Mouse (Mus musculus) limb, embryonic 13.5 days (tissue): ENCODE measurements around the gene Nr1h2. TPM values are rescaled to one million over a fixed set of nuclear protein-coding genes. Genes with fewer than 3 reads are reported as not detected.

Source experiments
- ATAC-seq: fragments of 200-750 bp; cut with Nextera tagmentation; 2 replicates; pipeline ENCODE4 v1.8.0; 2017; ENCODE audit warnings: low read depth, moderate number of reproducible peaks, moderate TSS enrichment; ENCODE audit not compliant: low FRiP score
- H3K27ac ChIP-seq: fragments of 300-500 bp; sonication (generic); 2 replicates; pipeline ENCODE4 v1.5.1; 2015; ENCODE audit warnings: inconsistent platforms, mild to moderate bottlenecking, moderate library complexity
- H3K27me3 ChIP-seq: fragments of 300-500 bp; sonication (generic); 2 replicates; pipeline ENCODE4 v1.6.1; 2015; ENCODE audit warnings: mild to moderate bottlenecking, inconsistent platforms
- H3K36me3 ChIP-seq: fragments of 300-500 bp; sonication (generic); 2 replicates; pipeline ENCODE4 v1.6.1; 2015; ENCODE audit warnings: inconsistent platforms, mild to moderate bottlenecking, moderate library complexity
- H3K4me1 ChIP-seq: fragments of 300-500 bp; sonication (generic); 2 replicates; pipeline ENCODE4 v1.6.1; 2015; ENCODE audit warnings: inconsistent platforms
- H3K4me2 ChIP-seq: fragments of 300-500 bp; sonication (generic); replicated peaks from 2 replicates; pipeline ENCODE4 v1.6.1; 2015; ENCODE audit warnings: inconsistent platforms, mild to moderate bottlenecking, moderate library complexity
- H3K4me3 ChIP-seq: fragments of 300-500 bp; sonication (generic); 2 replicates; pipeline ENCODE4 v1.5.1; 2015; ENCODE audit warnings: moderate library complexity, mild to moderate bottlenecking, inconsistent platforms
- H3K9ac ChIP-seq: fragments of 300-500 bp; sonication (generic); 2 replicates; pipeline ENCODE4 v1.6.1; 2015; ENCODE audit warnings: mild to moderate bottlenecking, inconsistent platforms
- H3K9me3 ChIP-seq: fragments of 300-500 bp; sonication (generic); 2 replicates; pipeline ENCODE4 v1.6.1; 2016; ENCODE audit warnings: inconsistent platforms
- WGBS: fragments of 180-500 bp; shearing (Covaris S2); methylation state at CpG from one replicate; pipeline ENCODE4 v1.1.7; 2015; 5-methylcytosine and 5-hydroxymethylcytosine counted together
- polyA plus RNA-seq: library from polyadenylated mRNA; unstranded; fragments of >200 nt; fragmentation: Nextera tagmentation; extraction: Ambion mirVana; gene quantifications from 2 replicates; pipeline ENCODE4 v1.2.1, GENCODE M21; 2015

The Nr1h2 gene
- polyA plus RNA-seq, 1 experiment from 2014 or later, result 72.4 TPM

GRCm38 (mm10) chr7:44584265-44584804, 30.6 kb upstream of the Nr1h2 start:
- H3K27me3 ChIP-seq, result peaks cover 76% of the 10 kb centered on the region
- WGBS, result 78% methylated on average over 4 of the region's 4 CpGs
- H3K36me3 ChIP-seq, result no peaks in the 10 kb centered on the region

GRCm38 (mm10) chr7:44583146-44583545, 29.4 kb upstream of the Nr1h2 start:
- Histone ChIP-seq H3K27ac (no peak overlapping the region), H3K36me3 (no peaks in the 10 kb centered on the region), H3K9me3 (0 out of 2 replicates have a peak, but pooled peaks cover 4% of the 10 kb centered on the region), H3K4me2 (no peak overlapping the region), H3K9ac (no peak overlapping the region), H3K27me3 (peaks cover 65% of the 10 kb centered on the region), H3K4me3 (no peak overlapping the region), H3K4me1 (peaks cover 13% of the 10 kb centered on the region)
- 85% methylated on average over 1 of the region's 1 CpGs for WGBS
- no peak for ATAC-seq

More at GRCm38 (mm10) chr7:44584265-44584804, 30.6 kb upstream of the Nr1h2 start:
- ATAC-seq, result no peak
- Histone ChIP-seq H3K4me1 (peaks cover 24% of the 10 kb centered on the region), H3K4me2 (no peak overlapping the region), H3K9me3 (no peaks in the 10 kb centered on the region), H3K4me3 (no peak overlapping the region), H3K9ac (no peak overlapping the region), H3K27ac (no peak overlapping the region)

- no peak for ATAC-seq
- Histone ChIP-seq H3K9ac (no peak overlapping the region), H3K27ac (no peak overlapping the region), H3K4me3 (no peak overlapping the region), H3K9me3 (0 out of 2 replicates have a peak, but pooled peaks cover 4% of the 10 kb centered on the region), H3K27me3 (peaks cover 60% of the 10 kb centered on the region), H3K36me3 (no peaks in the 10 kb centered on the region), H3K4me2 (no peak overlapping the region), H3K4me1 (peaks cover 9% of the 10 kb centered on the region)
- 76% methylated on average over 5 of the region's 5 CpGs for WGBS
Measured at GRCm38 (mm10) chr7:44582709-44583108, 29.0 kb upstream of the Nr1h2 start.

GRCm38 (mm10) chr7:44581637-44582036, 27.9 kb upstream of the Nr1h2 start:
- Histone ChIP-seq H3K27me3 (peaks cover 49% of the 10 kb centered on the region), H3K27ac (no peak overlapping the region), H3K4me3 (no peak overlapping the region), H3K9me3 (0 out of 2 replicates have a peak, but pooled peaks cover 4% of the 10 kb centered on the region), H3K4me1 (no peaks in the 10 kb centered on the region), H3K9ac (no peak overlapping the region), H3K4me2 (no peak overlapping the region), H3K36me3 (no peaks in the 10 kb centered on the region)
- ATAC-seq, result no peak
- 82% methylated on average over 6 of the region's 6 CpGs for WGBS

GRCm38 (mm10) chr7:44576333-44576844, 22.6 kb upstream of the Nr1h2 start:
- H3K4me2 ChIP-seq, result no peak overlapping the region
- no peak overlapping the region for H3K27ac ChIP-seq
- no peak for ATAC-seq
- H3K9ac ChIP-seq, result no peak overlapping the region
- WGBS, result 61% methylated on average over 5 of the region's 5 CpGs
- H3K4me3 ChIP-seq, result no peak overlapping the region
- H3K27me3 ChIP-seq, result peaks cover 10% of the 10 kb centered on the region; the same call in 1 of the 2 replicates
- H3K4me1 ChIP-seq, result no peaks in the 10 kb centered on the region
- H3K36me3 ChIP-seq, result no peaks in the 10 kb centered on the region
- 0 out of 2 replicates have a peak, but pooled peaks cover 4% of the 10 kb centered on the region for H3K9me3 ChIP-seq

GRCm38 (mm10) chr7:44572956-44573484, 19.3 kb upstream of the Nr1h2 start:
- Histone ChIP-seq H3K9ac (no peak overlapping the region), H3K4me3 (no peak overlapping the region)
- ATAC-seq, result no peak

GRCm38 (mm10) chr7:44572213-44572701, 18.5 kb upstream of the Nr1h2 start, which contains the start of gene Napsa:
Napsa (plus strand) TSS chr7:44572380.
- Histone ChIP-seq H3K4me2 (no peak within 1 kb of the TSS), H3K4me3 (no peak within 1 kb of the TSS), H3K36me3 (no peaks in the 10 kb centered on the region), H3K9ac (no peak within 1 kb of the TSS), H3K27me3 (peaks cover 9% of the 10 kb centered on the region; the same call in 1 of the 2 replicates), H3K27ac (no peak within 1 kb of the TSS), H3K9me3 (no peaks in the 10 kb centered on the region), H3K4me1 (no peaks in the 10 kb centered on the region)
- WGBS, result 40% methylated on average over 7 of the region's 7 CpGs
- no peak for ATAC-seq

More at GRCm38 (mm10) chr7:44572956-44573484, 19.3 kb upstream of the Nr1h2 start:
- no peak overlapping the region for H3K27ac ChIP-seq
- WGBS, result 80% methylated on average over 5 of the region's 5 CpGs
- H3K4me1 ChIP-seq, result no peaks in the 10 kb centered on the region
- H3K9me3 ChIP-seq, result no peaks in the 10 kb centered on the region
- H3K36me3 ChIP-seq, result no peaks in the 10 kb centered on the region
- H3K27me3 ChIP-seq, result peaks cover 9% of the 10 kb centered on the region; the same call in 1 of the 2 replicates
- H3K4me2 ChIP-seq, result no peak overlapping the region

GRCm38 (mm10) chr7:44571811-44572210, 18.1 kb upstream of the Nr1h2 start:
- H3K36me3 ChIP-seq, result no peaks in the 10 kb centered on the region
- no peaks in the 10 kb centered on the region for H3K9me3 ChIP-seq
- H3K4me1 ChIP-seq, result no peaks in the 10 kb centered on the region
- no peak overlapping the region for H3K4me3 ChIP-seq
- H3K27me3 ChIP-seq, result peaks cover 9% of the 10 kb centered on the region; the same call in 1 of the 2 replicates
- H3K27ac ChIP-seq, result no peak overlapping the region
- 67% methylated on average over 4 of the region's 4 CpGs for WGBS
- no peak overlapping the region for H3K4me2 ChIP-seq
- H3K9ac ChIP-seq, result no peak overlapping the region
- ATAC-seq, result no peak

- H3K9ac ChIP-seq, result no peak overlapping the region
- WGBS, result 83% methylated on average over 6 of the region's 6 CpGs
- H3K4me1 ChIP-seq, result no peaks in the 10 kb centered on the region
- H3K4me2 ChIP-seq, result no peak overlapping the region
- peaks cover 9% of the 10 kb centered on the region; the same call in 1 of the 2 replicates for H3K27me3 ChIP-seq
- H3K36me3 ChIP-seq, result no peaks in the 10 kb centered on the region
- no peak overlapping the region for H3K27ac ChIP-seq
- H3K9me3 ChIP-seq, result no peaks in the 10 kb centered on the region
- no peak for ATAC-seq
- no peak overlapping the region for H3K4me3 ChIP-seq
Measured at GRCm38 (mm10) chr7:44570989-44571388, 17.2 kb upstream of the Nr1h2 start.

- ATAC-seq, result no peak
- Histone ChIP-seq H3K27ac (no peak overlapping the region), H3K36me3 (no peaks in the 10 kb centered on the region), H3K27me3 (peaks cover 9% of the 10 kb centered on the region; the same call in 1 of the 2 replicates), H3K9ac (no peak overlapping the region), H3K4me2 (no peak overlapping the region), H3K9me3 (no peaks in the 10 kb centered on the region), H3K4me1 (no peaks in the 10 kb centered on the region), H3K4me3 (no peak overlapping the region)
- WGBS, result 73% methylated on average over 9 of the region's 9 CpGs
Measured at GRCm38 (mm10) chr7:44568803-44569202, 15.1 kb upstream of the Nr1h2 start.

GRCm38 (mm10) chr7:44565414-44565813, 11.7 kb upstream of the Nr1h2 start:
- WGBS, result 71% methylated on average over 6 of the region's 6 CpGs
- Histone ChIP-seq H3K27me3 (no peaks in the 10 kb centered on the region; the same call in 1 of the 2 replicates), H3K27ac (no peak overlapping the region)

GRCm38 (mm10) chr7:44564486-44564885, 10.7 kb upstream of the Nr1h2 start:
- Histone ChIP-seq H3K27me3 (no peaks in the 10 kb centered on the region; the same call in 1 of the 2 replicates), H3K4me2 (no peak overlapping the region)
- whole genome bisulfite sequencing, result 85% methylated on average over 10 of the region's 10 CpGs

More at GRCm38 (mm10) chr7:44565414-44565813, 11.7 kb upstream of the Nr1h2 start:
- Histone ChIP-seq H3K4me3 (no peak overlapping the region), H3K9ac (no peak overlapping the region), H3K36me3 (no peaks in the 10 kb centered on the region), H3K4me1 (no peaks in the 10 kb centered on the region), H3K9me3 (no peaks in the 10 kb centered on the region), H3K4me2 (no peak overlapping the region)
- no peak for ATAC-seq

More at GRCm38 (mm10) chr7:44564486-44564885, 10.7 kb upstream of the Nr1h2 start:
- Histone ChIP-seq H3K27ac (no peak overlapping the region), H3K9me3 (no peaks in the 10 kb centered on the region), H3K4me3 (no peak overlapping the region), H3K36me3 (no peaks in the 10 kb centered on the region), H3K9ac (no peak overlapping the region), H3K4me1 (no peaks in the 10 kb centered on the region)
- ATAC-seq, result no peak
